Mouse (Mus musculus) bone marrow macrophage, adult 2 months (primary cell): ENCODE results near the gene Gm17606. TPM values are rescaled to one million over a fixed set of nuclear protein-coding genes. Genes with fewer than 3 reads are reported as not detected.

Experiments
- H3K27ac ChIP-seq: 2 replicates; pipeline ENCODE4 v1.5.1; 2012; ENCODE audit warnings: low read depth, low read length; ENCODE audit not compliant: insufficient read depth
- H3K4me1 ChIP-seq: 2 replicates; pipeline ENCODE4 v1.6.1; 2012; ENCODE audit warnings: low read length; ENCODE audit not compliant: control insufficient read depth, insufficient read depth
- H3K4me3 ChIP-seq: 2 replicates; pipeline ENCODE4 v1.5.1; 2012; ENCODE audit warnings: mild to moderate bottlenecking, low read length, moderate library complexity; ENCODE audit not compliant: insufficient read depth
- CTCF ChIP-seq: IDR thresholded peaks from 2 replicates; pipeline ENCODE4 v1.5.1; 2012; ENCODE audit warnings: low read depth, mild to moderate bottlenecking, low read length, moderate library complexity
- POLR2A ChIP-seq: IDR thresholded peaks from 2 replicates; pipeline ENCODE4 v1.6.1; 2012; ENCODE audit warnings: mild to moderate bottlenecking, low read depth, low read length, borderline replicate concordance
- polyA plus RNA-seq: library from polyadenylated mRNA; stranded (reverse); fragments of >200 nt; gene quantifications from 2 replicates; pipeline ENCODE4 v1.2.4, GENCODE M21; 2012; ENCODE audit not compliant: missing spikeins, insufficient read depth, insufficient read length

Gene Gm17606
- polyA plus RNA-seq, 1 experiment, result not detected

- peak overlapping the region; percentile 64 for H3K27ac ChIP-seq
- TF ChIP-seq CTCF (no peak), POLR2A (no peak)
- H3K4me3 ChIP-seq, result peak overlapping the region; percentile 90
- H3K4me1 ChIP-seq, result peaks cover 15% of the 10 kb centered on the region
Observed at GRCm38 (mm10) chr14:54652787-54653186, 12.0 kb downstream of the Gm17606 start.

DNA sequence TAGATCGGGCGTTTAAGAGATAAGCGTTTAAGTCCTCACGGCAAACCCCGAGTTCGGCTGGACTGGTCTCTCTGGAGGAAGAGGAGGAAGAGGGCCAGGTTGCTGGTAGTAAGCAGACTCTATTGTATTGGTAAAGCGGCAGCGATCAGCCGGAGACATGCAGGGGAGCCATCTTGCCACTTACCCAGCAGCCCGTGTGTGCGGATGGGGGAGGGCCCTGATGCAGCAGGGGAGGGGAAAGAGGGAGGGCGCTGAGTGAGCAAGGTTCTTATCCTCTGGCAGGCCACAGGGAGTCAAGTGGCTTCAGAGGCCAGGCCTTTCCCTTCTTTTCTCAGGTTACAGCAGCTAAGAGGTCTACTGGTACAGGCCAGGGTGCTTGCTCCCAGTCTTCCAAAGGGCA lies 12.7 kb downstream of the Gm17606 start:
- Histone ChIP-seq H3K4me3 (peak overlapping the region; percentile 90), H3K4me1 (peaks cover 15% of the 10 kb centered on the region), H3K27ac (peak overlapping the region; percentile 69)
- no peak for TF ChIP-seq CTCF
- TF ChIP-seq POLR2A, result no peak

DNA sequence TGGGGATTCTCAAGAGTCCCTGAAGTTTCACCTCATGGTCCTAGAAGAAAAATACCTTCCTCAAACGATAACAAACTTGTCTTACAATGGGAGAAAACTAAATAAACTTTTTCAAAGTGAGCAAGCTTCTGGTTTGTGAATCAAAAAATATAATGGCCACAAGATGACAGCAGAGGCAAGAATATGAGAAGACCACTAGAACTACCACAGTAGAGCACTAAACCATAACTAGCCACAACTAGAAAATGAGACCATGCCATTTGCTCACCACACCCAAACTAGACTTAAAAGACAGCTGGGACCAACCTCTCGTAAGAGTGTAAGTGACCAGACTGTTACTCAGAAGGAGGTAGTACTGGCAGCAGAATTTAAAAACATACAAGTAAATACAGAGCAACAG lies 19.3 kb downstream of the Gm17606 start:
- Histone ChIP-seq H3K4me3 (no peak overlapping the region), H3K4me1 (no peaks in the 10 kb centered on the region), H3K27ac (no peak overlapping the region)
- no peak for TF ChIP-seq CTCF
- no peak for TF ChIP-seq POLR2A

GRCm38 (mm10) chr14:54664477-54665222 lies 23.9 kb downstream of the Gm17606 start:
- TF ChIP-seq POLR2A (no peak), CTCF (no peak)
- no peaks in the 10 kb centered on the region for H3K4me1 ChIP-seq
- no peak overlapping the region for H3K27ac ChIP-seq
- no peak overlapping the region for H3K4me3 ChIP-seq

- no peak overlapping the region for H3K27ac ChIP-seq
- H3K4me1 ChIP-seq, result no peaks in the 10 kb centered on the region
- H3K4me3 ChIP-seq, result no peak overlapping the region
- TF ChIP-seq POLR2A (no peak), CTCF (peak; percentile 34; the same call in 1 of the 2 replicates)
Observed at GRCm38 (mm10) chr14:54669381-54669780, 28.6 kb downstream of the Gm17606 start.

- H3K27ac ChIP-seq, result no peak overlapping the region
- no peak for TF ChIP-seq POLR2A
- no peak for TF ChIP-seq CTCF
- no peaks in the 10 kb centered on the region for H3K4me1 ChIP-seq
- no peak overlapping the region for H3K4me3 ChIP-seq
Observed at GRCm38 (mm10) chr14:54674317-54674716, 33.6 kb downstream of the Gm17606 start.

DNA sequence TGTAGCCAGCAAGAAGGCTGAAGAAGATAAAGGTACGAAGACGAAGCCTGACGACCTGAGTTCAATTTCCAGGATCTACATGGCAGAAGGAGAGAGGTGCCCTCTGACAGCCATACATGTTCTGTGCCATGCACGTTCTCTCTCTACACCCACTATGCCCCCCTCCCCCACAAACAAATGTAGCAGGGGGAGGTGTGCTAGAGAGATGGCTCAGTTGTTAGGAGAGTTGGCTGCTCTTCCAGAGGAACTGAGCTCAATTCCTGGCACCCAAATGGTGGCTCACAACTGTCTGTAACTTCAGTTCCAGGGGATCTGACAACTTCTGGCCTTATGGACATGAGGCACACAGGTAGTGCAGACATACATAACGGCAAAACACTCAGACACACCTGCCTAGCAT lies 35.5 kb downstream of the Gm17606 start:
- TF ChIP-seq CTCF, result no peak
- no peak for TF ChIP-seq POLR2A
- Histone ChIP-seq H3K4me3 (no peak overlapping the region), H3K27ac (no peak overlapping the region), H3K4me1 (no peaks in the 10 kb centered on the region)

- no peak overlapping the region for H3K27ac ChIP-seq
- no peak overlapping the region for H3K4me3 ChIP-seq
- no peaks in the 10 kb centered on the region for H3K4me1 ChIP-seq
- no peak for TF ChIP-seq POLR2A
- TF ChIP-seq CTCF, result no peak
Observed at GRCm38 (mm10) chr14:54678657-54679304, 38.0 kb downstream of the Gm17606 start.

DNA sequence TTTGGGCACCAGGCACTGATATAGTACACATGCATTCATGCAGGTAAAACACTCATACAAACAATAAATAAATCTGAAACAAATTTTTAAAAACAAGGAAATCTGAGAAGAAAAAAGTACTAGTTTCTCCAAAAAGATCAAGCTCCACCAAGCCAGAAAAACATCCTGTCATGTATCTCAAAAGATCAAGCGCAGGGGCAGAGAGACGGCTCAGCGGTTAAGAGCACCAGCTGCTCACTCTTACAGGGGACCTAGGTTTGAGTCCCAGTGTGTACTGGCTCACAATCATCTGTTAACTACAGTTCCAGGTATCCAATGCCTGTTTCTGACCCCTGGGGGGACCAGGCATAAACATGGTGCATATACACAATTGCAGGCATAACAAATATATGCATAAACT lies 41.6 kb downstream of the Gm17606 start:
- H3K4me3 ChIP-seq, result no peak overlapping the region
- TF ChIP-seq POLR2A (no peak), CTCF (no peak)
- H3K27ac ChIP-seq, result no peak overlapping the region
- H3K4me1 ChIP-seq, result no peaks in the 10 kb centered on the region

- TF ChIP-seq POLR2A (no peak), CTCF (no peak)
- H3K4me1 ChIP-seq, result peaks cover 8% of the 10 kb centered on the region
- peak overlapping the region; percentile 79 for H3K4me3 ChIP-seq
- 0 out of 2 replicates have a peak overlapping the region, but pooled peaks have one; percentile 90 for H3K27ac ChIP-seq
Observed at GRCm38 (mm10) chr14:54685471-54685870, 44.7 kb downstream of the Gm17606 start.
